Mouse (Mus musculus) stomach, postnatal 0 days (tissue): ENCODE results near the gene Ccdc63.
A peak's percentile ranks its signal among the peaks of the same experiment; 100 is the strongest.

Experiments
- CTCF ChIP-seq: IDR thresholded peaks from 2 replicates; pipeline ENCODE4 v1.5.1; 2016; ENCODE audit warnings: antibody characterized with exemption, low read depth, mild to moderate bottlenecking, moderate library complexity
- EP300 ChIP-seq: optimal IDR thresholded peaks from 2 replicates; pipeline ENCODE3; 2016; ENCODE audit warnings: antibody characterized with exemption

DNA sequence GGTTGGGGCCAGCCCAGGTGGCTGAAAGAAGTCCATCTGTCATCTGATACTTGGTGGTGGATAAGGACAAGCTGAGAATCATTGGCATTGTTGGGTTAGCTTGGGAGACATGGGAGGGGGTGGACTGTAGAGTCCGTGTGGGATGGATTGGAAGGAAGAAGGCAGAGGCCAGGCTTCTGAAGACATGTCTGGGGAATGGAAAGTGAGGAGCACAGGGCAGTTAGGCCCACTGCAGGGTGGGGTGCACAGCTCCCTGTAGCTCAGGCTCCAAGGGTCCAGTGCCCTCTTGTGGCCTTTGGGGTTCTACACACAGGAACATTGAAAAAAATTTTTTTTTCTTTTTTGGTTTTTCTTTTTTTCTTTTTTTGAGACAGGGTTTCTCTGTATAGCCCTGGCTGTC, 35.8 kb upstream of the Ccdc63 start:
- peak; percentile 79 for TF ChIP-seq CTCF
- TF ChIP-seq EP300, result no peak
